ENCODE assay signal across 24 mouse cellular contexts in genomic region chr3:126292830-126293229, GRCm38 (mm10).
DNase-seq lines count a peak whose midpoint lies in the region; ATAC-seq and TF ChIP-seq lines count a peak whose summit lies in the region.
"Had no signal": no experiment of that assay in that cellular context is flagged by ENCODE, and none has a peak within 500 bp of the region (broad histone marks: within the 10 kb centered on the region; RNA-seq: fewer than 3 reads in every experiment).

No protein-coding gene starts in this region.

- no peak for DNase-seq in heart, postnatal 4 days
- DNase-seq in heart, embryonic 10.5 days (ENCODE audit: low spot score), result no peak
- DNase-seq in 3T3-L1 (ENCODE audit: low read depth, low spot score), result peak; percentile 60
- no peak for DNase-seq in T-cell, adult 2 months (ENCODE audit: low spot score)
- no peak for DNase-seq in frontal cortex, adult 2 months (ENCODE audit: extremely low spot score in 1 of 2, low spot score in 1 of 2)
- DNase-seq: cerebellum, adult 18-20 months; cerebellum, adult 9-10 months; cerebellum, postnatal 14 days; gastrocnemius, adult 2 months; gastrocnemius, postnatal 14 days; kidney, adult 11 months; kidney, adult 8-10 months had no signal

- H3K9ac ChIP-seq in heart, embryonic 12.5 days, result no peak overlapping the region
- H3K9ac ChIP-seq in heart, embryonic 16.5 days (ENCODE audit: low read length), result no peak overlapping the region
- H3K9ac ChIP-seq: embryonic facial prominence, embryonic 12.5 days; forebrain, embryonic 13.5 days; hindbrain, embryonic 13.5 days; intestine, embryonic 15.5 days had no signal

- no peak overlapping the region for H3K4me2 ChIP-seq in heart, embryonic 12.5 days
- H3K4me2 ChIP-seq in heart, embryonic 16.5 days (ENCODE audit: low read depth, low read length), result no peak overlapping the region
- H3K4me2 ChIP-seq: embryonic facial prominence, embryonic 12.5 days; forebrain, embryonic 13.5 days; hindbrain, embryonic 13.5 days; intestine, embryonic 15.5 days had no signal

- ATAC-seq in heart, embryonic 12.5 days (ENCODE audit: insufficient number of reproducible peaks, low FRiP score), result peak; percentile 66; the same call in 1 of the 2 replicates
- 0 out of 2 replicates have a peak, but pooled peaks have one; percentile 49 for ATAC-seq in heart, embryonic 16.5 days (replicated peaks; ENCODE audit: extremely low read depth, insufficient read depth, low FRiP score)
- ATAC-seq: CD4-positive, CD25-positive, alpha-beta regulatory T cell, adult 4 months; forebrain, embryonic 13.5 days; forebrain, embryonic 16.5 days; hindbrain, embryonic 16.5 days; intestine, embryonic 15.5 days had no signal

- H3K9me3 ChIP-seq in heart, embryonic 12.5 days (replicated peaks), result no peaks in the 10 kb centered on the region
- H3K9me3 ChIP-seq in heart, embryonic 16.5 days (replicated peaks; ENCODE audit: control insufficient read depth, low read length), result no peaks in the 10 kb centered on the region
- no peaks in the 10 kb centered on the region for H3K9me3 ChIP-seq in heart, embryonic 10.5 days
- H3K9me3 ChIP-seq: embryonic facial prominence, embryonic 12.5 days; forebrain, embryonic 10.5 days; forebrain, embryonic 13.5 days; hindbrain, embryonic 10.5 days; hindbrain, embryonic 13.5 days; intestine, embryonic 15.5 days had no signal

- WGBS in heart, embryonic 12.5 days, result 43% methylated on average over 1 of the region's 1 CpGs
- 41% methylated on average over 1 of the region's 1 CpGs for WGBS in heart, embryonic 16.5 days
- 56% methylated on average over 1 of the region's 1 CpGs for WGBS in heart, embryonic 10.5 days

- H3K4me3 ChIP-seq in heart, embryonic 12.5 days, result no peak overlapping the region
- H3K4me3 ChIP-seq in heart, embryonic 16.5 days (ENCODE audit: low read length), result no peak overlapping the region
- H3K4me3 ChIP-seq in heart, embryonic 10.5 days, result no peak overlapping the region
- no peak overlapping the region for H3K4me3 ChIP-seq in embryonic fibroblast, embryonic 13.5 days (ENCODE audit: insufficient read depth, low read length)
- H3K4me3 ChIP-seq: embryonic facial prominence, embryonic 12.5 days; forebrain, embryonic 10.5 days; forebrain, embryonic 13.5 days; gastrocnemius, adult 2 months; hindbrain, embryonic 10.5 days; hindbrain, embryonic 13.5 days; intestine, embryonic 15.5 days had no signal

- no peaks in the 10 kb centered on the region for H3K27me3 ChIP-seq in heart, embryonic 12.5 days (replicated peaks)
- H3K27me3 ChIP-seq in heart, embryonic 16.5 days (ENCODE audit: control insufficient read depth, insufficient read depth, low read length), result no peaks in the 10 kb centered on the region
- H3K27me3 ChIP-seq in heart, embryonic 10.5 days (ENCODE audit: insufficient read depth, poor library complexity, severe bottlenecking), result no peaks in the 10 kb centered on the region
- H3K27me3 ChIP-seq: embryonic facial prominence, embryonic 12.5 days; forebrain, embryonic 13.5 days; hindbrain, embryonic 13.5 days; intestine, embryonic 15.5 days had no signal

- no peak overlapping the region for H3K27ac ChIP-seq in heart, embryonic 12.5 days (ENCODE audit: poor library complexity, severe bottlenecking)
- H3K27ac ChIP-seq in heart, embryonic 16.5 days (ENCODE audit: low read length), result no peak overlapping the region
- H3K27ac ChIP-seq in heart, embryonic 10.5 days, result no peak overlapping the region
- peak overlapping the region; percentile 94 for H3K27ac ChIP-seq in embryonic fibroblast, embryonic 13.5 days (ENCODE audit: insufficient read depth, low read length)
- H3K27ac ChIP-seq: embryonic facial prominence, embryonic 12.5 days; forebrain, embryonic 10.5 days; forebrain, embryonic 13.5 days; gastrocnemius, adult 2 months; hindbrain, embryonic 10.5 days; hindbrain, embryonic 13.5 days; intestine, embryonic 15.5 days had no signal

- TF ChIP-seq CTCF in embryonic fibroblast, embryonic 13.5 days (IDR thresholded peaks at IDR 0.05; ENCODE audit: borderline replicate concordance, insufficient read depth, low read length), result no peak

- no peaks in the 10 kb centered on the region for H3K36me3 ChIP-seq in heart, embryonic 12.5 days
- no peaks in the 10 kb centered on the region for H3K36me3 ChIP-seq in heart, embryonic 16.5 days (ENCODE audit: control insufficient read depth, insufficient read depth)
- no peaks in the 10 kb centered on the region for H3K36me3 ChIP-seq in heart, embryonic 10.5 days
- H3K36me3 ChIP-seq: embryonic facial prominence, embryonic 12.5 days; forebrain, embryonic 10.5 days; hindbrain, embryonic 10.5 days; hindbrain, embryonic 13.5 days; intestine, embryonic 15.5 days had no signal

- TF ChIP-seq POLR2A in embryonic fibroblast, embryonic 13.5 days (IDR thresholded peaks at IDR 0.05; ENCODE audit: low read depth, low read length), result no peak

- H3K4me1 ChIP-seq in heart, embryonic 12.5 days (replicated peaks), result no peaks in the 10 kb centered on the region
- H3K4me1 ChIP-seq in heart, embryonic 16.5 days (ENCODE audit: control insufficient read depth, insufficient read depth, low read length), result no peaks in the 10 kb centered on the region
- H3K4me1 ChIP-seq in heart, embryonic 10.5 days, result no peaks in the 10 kb centered on the region
- peaks cover 13% of the 10 kb centered on the region for H3K4me1 ChIP-seq in embryonic fibroblast, embryonic 13.5 days (ENCODE audit: control insufficient read depth, insufficient read depth, low read length)
- H3K4me1 ChIP-seq: embryonic facial prominence, embryonic 12.5 days; forebrain, embryonic 10.5 days; forebrain, embryonic 13.5 days; hindbrain, embryonic 10.5 days; hindbrain, embryonic 13.5 days; intestine, embryonic 15.5 days had no signal
